Mouse (Mus musculus) layer of hippocampus, adult 9-11 months (tissue): Measurements from ENCODE around the gene Nhlrc2.
"Not testable (repeated sequence)": the region's sequence is repeated elsewhere in the genome, so short reads cannot be mapped to it uniquely, and the experiment has no call there.

Source experiments
- DNase-seq: peaks from one replicate; pipeline ENCODE4 v3.0.0; 2022

Gene Nhlrc2

DNA sequence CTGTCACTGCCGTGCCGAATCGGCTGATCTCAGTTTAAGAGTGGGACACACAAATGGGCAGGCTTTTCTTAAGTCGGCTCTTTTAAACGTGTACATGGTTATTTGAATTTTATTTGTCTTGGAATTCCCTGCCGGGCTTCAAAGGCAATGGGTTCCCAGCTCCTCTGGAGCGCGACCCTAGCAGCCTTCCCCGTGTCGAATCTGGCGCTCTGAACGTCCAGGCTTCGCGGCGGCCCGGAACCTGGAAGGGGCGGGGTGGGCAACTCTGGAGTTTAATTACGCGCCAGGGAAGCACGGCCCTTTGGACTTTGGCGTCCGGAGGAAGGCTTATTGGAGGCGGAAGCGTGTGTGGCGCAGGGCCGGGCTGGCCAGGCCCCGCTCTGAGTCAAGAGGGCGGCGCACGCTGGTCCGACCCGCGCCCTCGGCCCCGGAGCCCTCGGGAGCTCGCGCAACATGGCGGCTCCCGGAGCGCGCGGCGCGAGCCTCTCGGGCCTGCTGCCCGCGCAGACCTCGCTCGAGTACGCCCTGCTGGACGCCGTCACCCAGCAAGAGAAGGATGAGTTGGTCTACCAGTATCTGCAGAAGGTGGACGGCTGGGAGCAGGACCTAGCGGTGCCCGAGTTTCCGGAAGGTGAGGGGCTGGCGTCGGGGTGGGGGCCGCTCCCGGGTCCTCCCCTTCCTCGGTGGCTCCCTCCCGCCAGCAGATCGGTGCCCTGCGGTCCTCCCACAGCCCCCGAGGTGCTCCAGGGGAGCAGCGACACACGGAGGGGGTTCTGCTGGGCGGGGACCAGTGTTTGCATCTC, at the start of gene Nhlrc2:
TSS of gene Nhlrc2 (plus strand) at position 32 of the 803 bp plus-strand sequence.
- DNase-seq, result peak; percentile 64

DNA sequence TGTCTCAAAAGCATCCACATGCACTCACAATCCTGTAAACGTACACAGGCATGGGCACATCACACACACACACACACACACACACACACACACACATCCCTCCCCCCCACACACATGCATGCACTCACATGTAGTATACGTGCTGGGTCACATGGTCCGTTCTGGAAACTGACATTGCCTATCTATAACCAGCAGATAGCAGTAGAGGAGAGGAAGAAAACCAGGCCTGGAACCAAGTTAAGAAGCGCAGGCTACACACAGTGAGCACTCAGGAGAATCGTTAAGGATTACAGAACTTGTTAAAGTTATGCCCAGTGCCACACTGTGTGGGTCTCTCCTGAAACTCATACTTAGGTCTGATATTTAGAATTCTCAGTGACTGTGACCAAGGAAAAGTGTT, 45.0 kb upstream of the Nhlrc2 start:
- DNase-seq, result not testable (repeated sequence)

DNA sequence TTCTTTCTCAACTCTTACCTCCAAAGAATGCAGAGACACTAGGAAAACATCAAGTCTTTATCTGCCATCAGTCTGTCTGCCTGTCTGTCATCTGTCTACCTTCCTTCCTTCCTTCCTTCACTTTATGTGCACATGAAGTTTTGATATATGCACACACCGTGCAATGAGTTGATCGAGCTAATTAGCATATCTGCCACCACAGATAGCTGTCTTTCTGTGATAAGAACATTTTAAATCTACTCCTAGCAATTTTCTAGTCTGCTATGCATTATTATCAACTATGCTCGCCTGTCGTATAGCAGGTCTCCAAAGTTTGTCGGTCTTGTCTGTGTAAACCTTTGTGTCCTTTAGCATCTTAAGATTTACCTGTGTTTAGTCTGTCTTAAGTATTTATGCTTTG, 44.5 kb upstream of the Nhlrc2 start:
- DNase-seq, result not testable (repeated sequence)

DNA sequence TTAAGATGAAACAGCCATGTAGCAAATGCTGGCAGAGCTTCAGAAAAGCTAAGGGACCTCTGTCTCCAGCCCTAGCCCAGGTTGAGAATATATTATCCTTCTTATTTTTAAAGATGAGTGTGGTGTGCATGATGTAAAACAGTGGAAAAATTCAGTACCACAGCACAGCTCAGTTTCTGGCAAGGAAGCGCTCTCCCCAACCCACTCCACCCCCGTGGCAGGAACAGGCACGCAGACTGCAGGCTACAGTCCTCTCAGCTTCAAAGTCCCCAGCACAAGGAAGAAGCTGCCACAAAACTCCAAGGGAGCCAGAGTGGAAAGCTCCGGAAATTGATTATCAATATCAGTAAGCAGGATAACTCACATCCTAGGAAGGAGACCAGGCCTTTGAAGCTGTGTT, 36.9 kb upstream of the Nhlrc2 start:
- DNase-seq, result not testable (repeated sequence)

DNA sequence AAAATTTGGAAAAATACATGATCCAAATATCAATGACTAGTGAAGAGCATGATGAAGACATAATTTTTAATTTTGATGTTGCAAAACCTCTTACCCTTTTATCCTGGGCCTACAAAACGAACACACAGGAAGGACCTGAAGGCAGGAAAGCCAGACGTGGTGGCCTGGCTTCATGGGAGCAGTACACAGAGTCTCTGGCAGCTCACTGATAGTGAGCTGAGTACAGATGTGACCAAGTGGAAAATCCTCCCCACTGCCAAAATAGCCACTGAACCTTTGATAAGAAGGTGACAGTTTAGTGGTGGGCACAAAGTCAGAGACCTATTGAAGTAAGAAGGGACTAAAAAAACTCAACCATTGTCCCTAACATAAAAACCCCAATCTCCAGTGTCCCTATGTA, 34.5 kb upstream of the Nhlrc2 start:
- DNase-seq, result not testable (repeated sequence)

DNA sequence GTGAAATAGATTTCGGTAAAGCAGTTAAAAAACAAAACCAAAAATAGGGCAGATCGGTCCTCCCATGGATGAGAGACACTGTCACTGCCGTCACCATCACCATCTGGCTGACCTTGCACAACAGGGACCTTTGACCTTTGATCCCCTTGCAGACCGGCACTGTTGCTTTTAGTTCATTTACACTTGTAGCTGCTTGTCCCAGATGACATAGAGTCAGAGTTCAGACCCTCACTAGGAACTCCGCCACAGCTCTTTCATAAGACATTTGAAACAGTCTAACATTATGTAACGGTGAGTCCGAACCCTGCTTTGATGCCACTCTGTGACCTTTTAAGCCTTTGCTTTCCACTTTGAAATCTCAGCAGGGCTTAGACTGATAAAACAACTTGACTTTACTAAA, 28.7 kb upstream of the Nhlrc2 start:
- DNase-seq, result not testable (repeated sequence)

DNA sequence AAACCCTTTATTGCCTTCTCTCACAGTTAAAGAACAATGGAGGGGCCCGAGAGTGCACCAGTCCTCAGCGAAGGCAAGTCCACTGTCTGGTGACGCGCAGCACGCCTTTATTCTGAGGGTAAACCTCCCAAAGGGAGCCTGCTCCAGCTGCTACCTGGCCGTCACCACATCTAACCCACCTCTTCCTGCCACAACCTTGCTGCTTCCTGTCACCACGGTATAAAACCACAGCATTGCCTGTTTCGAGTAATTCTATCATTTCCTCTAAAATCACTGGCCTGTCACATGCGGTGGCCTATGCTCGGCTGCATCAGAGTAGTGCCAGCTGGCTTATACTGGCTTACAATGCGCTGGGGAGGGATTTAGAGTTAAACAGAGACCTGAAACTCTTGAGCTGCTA, 17.5 kb upstream of the Nhlrc2 start:
- DNase-seq, result not testable (repeated sequence)

DNA sequence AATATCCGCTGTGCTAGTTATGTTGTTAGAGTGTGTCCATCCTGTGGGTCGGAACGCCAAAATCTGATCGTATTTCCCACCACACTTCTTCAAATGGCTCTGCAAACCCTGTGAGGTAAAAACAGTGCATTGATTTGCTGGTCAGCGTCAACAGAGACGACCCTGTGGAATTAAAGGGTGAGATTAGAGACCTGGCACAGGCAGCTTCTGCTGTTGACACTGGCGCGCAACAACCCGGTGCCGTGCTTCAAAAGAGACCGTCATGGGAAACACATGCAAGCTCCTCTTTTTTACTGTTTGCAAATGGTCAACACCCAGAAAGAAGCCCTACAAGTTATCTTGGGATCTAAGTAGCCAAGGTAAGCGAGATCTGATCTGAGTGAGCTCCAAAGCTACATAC, 16.8 kb upstream of the Nhlrc2 start:
- DNase-seq, result no peak

DNA sequence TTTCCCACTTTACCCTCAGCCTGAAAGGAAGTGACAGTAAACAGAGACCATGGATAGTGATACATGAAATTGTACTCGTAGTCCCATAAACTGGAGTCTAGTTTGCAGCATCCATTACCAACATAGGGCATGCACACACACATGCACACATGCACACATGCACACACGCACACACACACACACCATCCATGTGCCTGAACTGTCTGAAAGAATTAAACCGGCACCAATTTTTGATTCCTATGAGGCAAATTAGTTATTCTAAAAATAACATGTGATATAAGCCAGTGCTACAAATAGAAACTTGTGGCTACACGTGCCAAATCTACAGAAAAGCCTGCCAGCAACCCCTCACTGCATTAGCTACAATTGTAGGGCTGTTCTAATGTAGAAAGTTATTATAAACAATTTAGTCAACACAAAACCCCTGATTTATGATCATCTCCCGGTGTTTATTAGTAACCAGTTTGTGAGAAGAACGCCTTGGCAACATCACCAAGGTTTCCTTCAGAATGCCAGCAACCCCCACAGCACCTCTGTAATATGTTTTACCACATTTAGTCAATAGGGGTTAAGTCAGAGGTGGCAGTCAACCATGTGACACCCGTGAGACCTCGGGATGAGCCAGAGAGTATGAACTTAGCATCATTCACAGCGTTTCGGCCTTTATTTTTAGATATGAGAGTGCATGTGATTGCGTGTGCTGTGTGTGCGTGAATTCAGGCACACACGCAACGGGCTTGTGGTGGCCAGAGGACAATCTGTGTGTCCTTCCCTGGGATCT, 14.6 kb upstream of the Nhlrc2 start:
- no peak for DNase-seq

DNA sequence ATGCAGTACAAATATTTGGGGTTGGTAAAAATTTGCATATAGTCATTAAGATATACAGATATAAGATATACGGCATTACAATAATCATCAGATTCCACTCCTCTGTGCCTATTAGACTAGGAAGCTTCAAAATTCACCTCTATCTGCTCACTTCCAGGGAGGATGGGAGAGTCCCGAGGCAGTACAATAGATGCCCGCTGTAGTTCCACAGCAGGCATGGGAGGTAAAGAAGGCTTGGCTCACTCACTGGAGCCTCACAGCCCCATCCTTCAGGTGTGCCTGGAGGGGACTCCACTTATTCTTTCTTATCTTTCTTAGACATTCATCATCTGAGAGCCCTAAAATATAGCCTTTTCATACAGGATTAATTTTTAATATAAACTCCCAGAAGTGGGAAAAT, 13.7 kb upstream of the Nhlrc2 start:
- DNase-seq, result no peak

DNA sequence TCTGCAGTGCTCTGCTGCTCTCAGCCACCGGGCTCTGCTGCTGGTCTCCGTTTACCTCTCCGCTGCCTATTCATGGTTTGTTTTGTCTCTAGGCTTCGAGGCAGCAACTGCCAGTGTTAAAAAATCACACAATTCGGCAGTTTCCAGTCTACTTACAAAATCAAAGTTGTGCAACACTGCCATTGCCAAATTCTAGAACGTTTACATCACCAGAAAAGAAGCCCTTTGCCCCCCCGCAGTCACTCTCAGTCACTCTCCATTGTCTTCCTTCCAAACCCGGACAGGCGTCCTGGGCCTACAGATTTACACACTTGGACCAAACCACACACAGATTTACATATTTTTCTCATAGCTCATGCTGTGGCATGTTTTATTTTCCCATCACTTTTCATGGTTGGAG, 13.0 kb upstream of the Nhlrc2 start:
- DNase-seq, result no peak

DNA sequence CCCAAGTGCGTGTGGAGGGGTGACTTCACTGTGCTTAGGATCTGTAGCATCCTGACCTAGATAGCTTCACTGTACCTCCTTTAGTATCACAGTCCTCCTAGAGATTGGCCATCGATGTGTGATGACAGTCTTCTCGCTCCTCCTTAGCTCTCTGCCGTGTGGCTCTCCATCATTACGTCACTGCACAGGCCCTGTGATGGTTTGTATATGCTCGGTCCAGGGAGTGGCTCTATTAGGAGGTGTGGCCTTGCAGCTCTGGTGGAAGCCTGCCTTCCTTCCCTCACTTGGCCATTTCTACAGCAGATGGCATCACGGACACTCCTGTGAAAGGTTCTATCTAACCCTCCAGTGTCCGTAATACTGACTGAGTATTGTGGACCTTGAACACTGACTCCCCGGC, 12.3 kb upstream of the Nhlrc2 start:
- no peak for DNase-seq

DNA sequence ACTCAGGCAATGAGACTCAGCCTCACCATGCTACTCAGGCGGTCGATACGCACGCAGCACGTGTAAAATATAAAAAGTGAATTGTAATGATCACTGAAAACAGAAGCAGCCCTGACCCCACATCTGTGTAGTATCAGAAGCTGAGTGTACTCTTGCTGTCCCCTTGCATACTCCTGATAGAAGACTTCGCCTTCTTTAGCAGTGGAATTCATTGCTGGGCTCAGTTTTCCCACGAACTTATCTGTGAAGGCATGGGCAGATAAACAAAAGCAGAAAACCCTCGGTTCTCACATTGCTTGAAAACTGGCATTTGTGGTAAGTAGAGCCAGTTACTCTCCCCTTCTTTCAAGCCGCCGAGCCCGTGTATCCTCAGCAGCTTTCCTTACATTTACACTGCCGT, 4.7 kb upstream of the Nhlrc2 start:
- DNase-seq, result no peak

DNA sequence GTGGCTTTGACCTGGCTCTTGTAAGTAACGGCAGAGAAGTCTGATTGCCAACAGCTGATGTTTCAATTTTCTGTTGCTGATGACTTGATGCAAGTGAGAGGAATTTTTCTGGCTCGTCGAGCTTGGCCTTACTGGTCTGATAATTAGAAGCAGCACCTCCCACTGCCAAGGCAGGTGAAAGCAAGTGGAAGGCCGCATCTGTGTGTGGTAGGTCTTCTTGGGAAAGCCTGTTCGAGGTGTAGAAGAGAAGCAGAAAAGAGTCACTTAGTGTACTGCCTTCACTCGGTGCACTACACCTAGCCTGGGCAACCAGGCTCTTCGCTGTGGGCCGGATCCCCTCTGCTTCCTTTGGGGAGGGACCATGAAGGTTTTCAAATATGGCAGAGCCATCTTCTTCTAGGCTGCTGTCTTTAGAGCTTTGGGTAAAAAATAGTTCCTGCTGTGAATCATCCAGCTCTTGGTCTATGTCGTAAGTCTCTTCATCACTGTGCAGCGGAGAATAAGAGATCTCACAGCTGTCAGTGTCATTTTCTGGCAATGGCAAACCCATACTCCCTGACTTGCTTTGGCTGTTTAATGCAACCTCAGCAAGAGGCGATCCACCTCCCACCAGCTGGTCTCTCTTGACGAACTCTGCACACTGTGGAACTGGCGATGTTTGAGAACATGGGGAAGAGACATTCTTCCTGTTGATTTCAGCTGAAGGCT, 3.2 kb upstream of the Nhlrc2 start:
- DNase-seq, result no peak

DNA sequence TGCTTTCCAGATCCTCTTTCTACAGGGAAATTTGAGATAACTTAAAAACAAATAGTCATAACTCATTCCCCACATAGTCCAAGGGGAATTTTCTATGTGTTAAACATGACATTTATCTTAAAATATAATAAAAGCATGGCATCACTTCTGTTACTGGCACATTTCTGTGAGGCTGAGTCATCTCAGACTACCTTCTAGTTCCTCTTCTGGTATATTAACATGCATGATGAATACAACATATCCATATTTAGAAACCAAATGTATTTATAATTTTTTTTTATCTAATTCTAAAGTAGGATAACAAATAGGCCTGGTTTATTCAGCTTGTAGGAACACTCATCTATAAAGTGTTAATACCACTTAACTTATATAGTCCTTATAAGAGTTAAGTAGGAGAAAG, 2.0 kb upstream of the Nhlrc2 start:
- no peak for DNase-seq

DNA sequence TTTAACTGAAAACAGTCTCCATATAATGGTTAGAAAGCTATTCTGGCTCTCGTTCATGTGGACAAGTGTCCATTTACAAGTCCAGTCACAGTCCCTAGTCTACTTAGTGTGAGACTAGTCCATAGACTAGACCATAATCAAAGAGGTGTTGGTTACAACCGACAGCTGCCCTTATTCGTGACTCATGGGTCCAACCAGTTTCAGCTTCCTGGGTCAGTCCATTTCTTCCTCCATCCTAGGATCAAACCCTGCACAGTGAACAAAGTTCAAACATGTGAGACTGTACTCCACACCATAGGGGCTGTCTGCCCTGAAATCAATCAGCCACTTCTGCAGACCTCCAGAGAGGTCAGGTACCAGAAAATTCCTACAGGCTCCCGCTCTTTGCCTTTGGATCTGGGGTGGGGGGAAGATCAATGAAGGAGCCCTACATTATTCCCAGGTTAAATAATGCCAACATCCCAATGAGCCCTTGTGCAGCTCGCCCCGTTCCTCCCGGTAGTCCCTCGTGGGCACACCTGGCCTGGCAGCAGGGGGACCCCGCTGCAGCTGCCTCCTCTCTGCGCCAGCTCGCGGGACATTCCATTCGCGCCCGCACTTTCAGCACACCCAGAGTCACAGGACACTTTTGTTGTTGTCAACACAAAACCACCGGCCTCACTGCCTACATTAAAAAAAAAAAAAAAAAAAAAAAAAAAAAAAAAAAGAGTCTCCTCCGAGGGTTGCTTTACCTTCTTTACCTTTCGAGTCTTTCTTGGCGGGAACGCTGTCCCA, 418 bp upstream of the Nhlrc2 start, which contains the start of gene Dclre1a:
TSS of gene Dclre1a (minus strand) at position 767 of the 774 bp plus-strand sequence.
- peak; percentile 55 for DNase-seq

DNA sequence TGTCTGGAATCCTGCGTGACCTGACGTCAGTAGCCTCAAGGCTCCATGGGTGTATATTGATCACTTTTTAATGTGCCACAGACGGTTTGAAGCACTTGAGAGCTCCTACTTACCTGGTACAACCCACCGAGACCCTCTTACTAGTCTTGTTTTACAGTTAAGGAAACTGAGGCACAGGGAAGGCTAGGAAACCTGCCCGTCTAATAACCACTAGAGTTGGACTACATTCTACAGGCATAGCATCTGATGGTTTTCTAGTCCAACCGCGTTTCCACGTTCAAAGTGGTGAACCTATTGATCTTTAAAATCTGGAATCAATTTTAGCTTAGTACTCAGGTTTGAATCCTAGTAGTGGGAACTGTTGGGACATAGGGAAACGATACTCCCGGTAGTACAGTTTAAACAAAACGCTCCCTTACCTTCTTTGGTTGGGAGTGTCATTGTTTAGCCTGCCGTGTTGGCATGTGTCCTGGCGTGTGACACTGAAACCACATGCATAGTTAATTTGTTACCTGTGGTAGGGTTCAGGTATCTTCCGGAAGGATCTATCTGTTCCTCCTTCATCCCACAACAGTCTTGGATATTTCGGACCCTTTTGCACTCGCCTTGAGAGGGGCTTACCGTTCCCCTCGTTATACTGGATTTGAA, 1.1 kb downstream of the Nhlrc2 start:
- DNase-seq, result no peak

DNA sequence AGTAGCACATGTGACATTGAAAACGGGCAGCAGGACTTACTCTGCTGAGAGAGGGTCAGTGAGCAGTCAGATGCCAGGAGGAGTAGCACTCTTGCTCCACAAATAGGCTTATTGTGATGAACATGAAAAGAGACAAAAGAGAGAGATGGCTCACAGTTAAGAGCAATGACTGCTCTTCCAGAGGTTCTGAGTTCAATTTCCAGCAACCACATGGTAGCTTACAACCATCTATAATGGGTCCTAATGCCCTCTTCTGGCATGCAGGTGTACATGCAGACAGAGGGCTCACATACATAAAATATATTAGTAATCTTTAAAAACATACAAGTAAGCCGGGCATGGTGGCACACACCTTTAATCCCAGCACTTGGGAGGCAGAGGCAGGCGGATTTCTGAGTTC, 5.1 kb downstream of the Nhlrc2 start:
- no peak for DNase-seq

DNA sequence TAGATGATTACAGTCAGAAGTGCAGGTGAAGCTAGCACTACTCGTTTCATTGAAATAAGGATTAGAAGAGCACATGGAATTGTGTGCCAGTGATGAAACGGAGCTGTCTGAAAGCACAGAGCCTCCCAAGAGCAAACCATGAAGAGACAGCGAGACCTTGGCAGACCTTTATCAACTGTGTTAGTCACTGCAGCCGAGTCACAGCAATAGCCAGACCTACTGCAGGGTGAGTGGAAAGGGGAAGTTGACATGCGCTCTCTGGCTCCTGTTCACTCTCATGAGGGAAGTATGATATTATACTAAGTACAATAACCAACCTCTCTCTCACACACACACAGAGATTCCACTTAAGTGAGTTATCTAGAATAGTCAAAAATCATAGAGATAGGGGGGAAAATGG, 7.9 kb downstream of the Nhlrc2 start:
- no peak for DNase-seq

DNA sequence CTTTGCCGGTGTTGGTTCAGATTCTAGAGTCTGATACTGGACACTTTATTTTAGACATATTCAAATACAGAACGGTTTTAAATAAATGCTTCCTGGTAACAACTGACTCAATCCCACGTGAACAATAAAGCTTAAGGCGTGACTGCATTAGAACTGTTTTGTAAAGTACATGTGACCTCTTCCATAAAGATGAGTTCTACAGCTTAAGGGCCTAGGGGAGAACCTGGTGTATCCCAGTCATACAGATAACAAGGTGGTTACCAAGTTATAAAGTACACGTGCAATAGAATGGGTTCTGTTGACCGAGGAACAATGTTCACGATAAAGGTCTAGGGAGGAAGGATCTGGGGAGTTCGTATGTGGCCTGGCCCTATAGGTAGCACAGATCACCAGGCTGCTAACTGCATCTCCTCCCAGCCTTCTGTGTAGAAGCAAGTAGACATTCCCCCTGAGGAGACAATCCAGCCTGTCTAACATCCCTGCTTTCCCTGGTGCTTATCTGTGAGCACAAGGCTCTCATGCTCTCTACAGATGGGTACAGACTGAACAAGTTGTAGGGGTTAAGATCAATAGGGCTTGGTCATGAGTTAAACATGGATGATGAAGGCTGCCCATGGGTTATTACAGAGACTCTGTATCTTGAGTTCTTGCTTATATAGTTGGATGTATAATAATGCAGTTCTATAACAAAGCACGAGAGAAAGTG, 14.5 kb downstream of the Nhlrc2 start:
- no peak for DNase-seq

DNA sequence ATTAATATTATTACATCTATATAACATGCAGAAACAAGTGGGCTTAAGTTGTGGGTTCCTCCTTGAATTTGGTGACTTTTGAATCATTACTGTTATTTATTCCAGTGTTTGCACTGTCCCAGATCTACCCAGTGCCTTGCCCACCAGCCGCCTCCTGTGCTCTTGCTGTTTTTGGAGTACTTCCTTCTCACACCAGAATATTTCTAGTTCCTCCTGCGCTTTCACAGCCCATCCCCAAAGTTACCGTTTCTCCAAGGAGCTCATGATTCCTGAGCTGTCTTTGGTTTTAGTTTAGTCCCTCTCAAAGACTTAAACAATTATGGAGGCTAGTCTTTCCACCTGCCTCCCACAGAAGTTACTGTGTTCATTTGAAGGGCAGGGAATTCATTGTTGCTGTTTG, 15.4 kb downstream of the Nhlrc2 start:
- DNase-seq, result no peak

DNA sequence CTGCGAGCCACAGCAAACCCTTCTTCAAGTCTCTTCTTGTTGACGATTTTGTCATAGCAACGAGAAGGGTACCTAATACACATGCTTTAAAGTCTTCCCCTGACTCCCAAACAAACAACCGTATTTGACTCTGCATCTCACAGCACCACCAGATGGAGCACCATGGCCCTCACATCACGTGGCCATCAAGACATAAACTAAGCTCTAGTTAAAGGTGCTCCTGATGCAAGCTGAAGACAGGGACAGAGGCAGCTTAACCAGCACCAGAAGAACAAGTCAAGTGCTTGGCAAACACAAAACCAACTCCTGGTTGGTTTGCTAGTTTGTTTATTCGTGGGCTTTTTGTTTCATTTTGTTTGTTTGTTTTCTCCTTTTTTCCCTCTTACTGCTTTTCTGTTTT, 17.3 kb downstream of the Nhlrc2 start:
- no peak for DNase-seq
